Mouse (Mus musculus): ENCODE data around the gene Lman2.

Gene Lman2

GRCm38 (mm10) chr13:55327169-55327568 lies 35.4 kb downstream of the Lman2 start:
- no peak for DNase-seq (ENCODE audit: low spot score)

- no peak for DNase-seq (ENCODE audit: low spot score)
Observed at GRCm38 (mm10) chr13:55325596-55325995, 37.0 kb downstream of the Lman2 start.

- DNase-seq (ENCODE audit: low spot score) = no peak
Observed at GRCm38 (mm10) chr13:55322130-55322825, 40.3 kb downstream of the Lman2 start.

- DNase-seq (ENCODE audit: low spot score) = peak; percentile 51
Observed at GRCm38 (mm10) chr13:55321434-55322129, 41.0 kb downstream of the Lman2 start, which contains the start of gene Rab24. TSS of gene Rab24 (minus strand) at chr13:55321946.

- no peak for DNase-seq (ENCODE audit: low spot score)
Observed at GRCm38 (mm10) chr13:55319931-55320533, 42.6 kb downstream of the Lman2 start, which contains the start of gene Prelid1. TSS of gene Prelid1 (plus strand) at chr13:55320500.

- no peak for DNase-seq (ENCODE audit: low spot score)
Observed at GRCm38 (mm10) chr13:55318351-55318750, 44.2 kb downstream of the Lman2 start.

- no peak for DNase-seq (ENCODE audit: low spot score)
Observed at GRCm38 (mm10) chr13:55314891-55315412, 47.6 kb downstream of the Lman2 start.

- no peak for DNase-seq (ENCODE audit: low spot score)
Observed at GRCm38 (mm10) chr13:55313051-55313450, 49.5 kb downstream of the Lman2 start.

- no peak for DNase-seq (ENCODE audit: low spot score)
Observed at GRCm38 (mm10) chr13:55312028-55312630, 50.5 kb downstream of the Lman2 start.

GRCm38 (mm10) chr13:55300913-55301312 lies 61.7 kb downstream of the Lman2 start:
- DNase-seq (ENCODE audit: low spot score) = no peak

- no peak for DNase-seq (ENCODE audit: low spot score)
Observed at GRCm38 (mm10) chr13:55296760-55297159, 65.8 kb downstream of the Lman2 start.
